14 mouse cellular contexts compared by ENCODE assay signal in the genomic region with DNA sequence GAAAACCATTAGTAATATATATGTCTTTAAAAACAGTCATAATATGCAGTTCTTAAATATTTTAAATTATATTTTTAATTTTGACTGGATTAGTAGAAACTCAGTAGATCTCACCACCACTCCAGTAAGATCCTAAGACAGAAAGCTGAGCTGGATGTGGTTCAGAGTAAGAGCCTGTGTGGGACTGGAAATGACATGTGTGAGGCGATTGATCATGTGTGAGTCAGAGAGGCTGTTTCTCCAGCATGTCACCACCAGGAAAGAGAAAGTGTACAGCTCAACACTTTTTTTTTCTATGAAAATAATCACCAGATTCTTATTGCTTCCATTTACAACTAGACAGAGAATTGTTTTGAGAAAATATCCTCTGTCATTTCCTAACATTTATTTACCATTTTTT.
"Had no signal": no experiment of that assay in that cellular context is flagged by ENCODE, and none has a peak within 500 bp of the region (broad histone marks: within the 10 kb centered on the region; RNA-seq: fewer than 3 reads in every experiment).

No protein-coding gene starts in this region.

- H3K4me1 ChIP-seq: liver, embryonic 13.5 days; megakaryocyte, embryonic 14.5 days; midbrain, embryonic 10.5 days; midbrain, embryonic 13.5 days had no signal

- H3K4me3 ChIP-seq: layer of hippocampus, adult 2 months; liver, embryonic 13.5 days; megakaryocyte, embryonic 14.5 days; midbrain, embryonic 10.5 days; midbrain, embryonic 13.5 days; myocyte had no signal

- DNase-seq: kidney, adult 2 months; kidney, postnatal 25 days; layer of hippocampus, adult 9-11 months; liver, embryonic 13.5 days; thymus, adult 18-20 months; thymus, postnatal 36 days had no signal

- H3K27ac ChIP-seq: kidney, postnatal 0 days; layer of hippocampus, adult 2 months; liver, embryonic 13.5 days; midbrain, embryonic 10.5 days; midbrain, embryonic 13.5 days had no signal

- H3K36me3 ChIP-seq: liver, embryonic 13.5 days; midbrain, embryonic 10.5 days; midbrain, embryonic 13.5 days had no signal

- H3K4me2 ChIP-seq: liver, embryonic 13.5 days; midbrain, embryonic 13.5 days had no signal

- H3K9ac ChIP-seq: liver, embryonic 13.5 days; midbrain, embryonic 13.5 days had no signal

- ATAC-seq: intestine, postnatal 0 days; midbrain, embryonic 13.5 days; midbrain, embryonic 16.5 days had no signal

- H3K27me3 ChIP-seq: liver, embryonic 13.5 days; megakaryocyte, embryonic 14.5 days; midbrain, embryonic 13.5 days had no signal

- H3K9me3 ChIP-seq: liver, embryonic 13.5 days; megakaryocyte, embryonic 14.5 days; midbrain, embryonic 10.5 days; midbrain, embryonic 13.5 days had no signal
